Mouse (Mus musculus) spleen, embryonic (tissue): ENCODE data around the gene Fbxl4.

Experiments used
- CTCF ChIA-PET: fragments of 350-600 bp; sonication (Branson Sonifier 250); formaldehyde crosslinking; loops from one replicate; lab custom pipeline; 2022; lab: Charles Lee

The Fbxl4 gene

DNA sequence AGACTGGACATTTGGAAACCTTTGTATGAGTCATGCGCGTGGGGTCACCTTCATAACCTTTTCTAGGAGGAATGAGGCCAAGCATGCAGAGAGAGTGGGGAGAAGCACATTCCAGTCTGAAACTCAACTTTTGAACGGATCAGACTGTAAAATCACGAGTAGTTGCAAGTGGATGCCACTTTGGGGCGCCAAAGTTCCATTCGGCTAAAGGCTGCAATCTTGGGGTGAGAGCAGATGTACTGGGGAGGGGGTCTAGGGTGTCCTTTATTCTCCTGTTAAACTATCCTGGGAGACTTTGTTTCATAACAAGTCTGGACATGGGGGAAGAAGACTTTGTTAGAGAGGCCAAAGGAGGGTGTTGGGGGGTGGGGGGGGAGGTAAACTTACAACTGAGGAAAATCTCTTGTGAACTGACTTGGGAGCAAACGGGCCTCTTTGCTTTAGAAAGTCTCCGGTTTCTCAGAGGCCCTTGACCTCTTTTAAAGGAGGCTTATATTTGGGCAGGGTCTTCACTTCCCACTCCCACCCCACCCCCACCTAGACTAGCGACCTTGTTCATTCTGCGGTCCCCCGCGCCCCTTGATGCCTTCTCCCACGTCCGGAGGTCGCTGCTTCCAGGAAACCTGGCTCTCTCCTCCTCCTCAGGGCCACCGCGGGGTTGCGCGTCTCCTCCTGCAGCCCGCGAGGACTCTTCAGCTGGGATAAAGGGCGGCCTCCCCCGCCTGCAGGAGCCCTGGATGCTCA lies 119.8 kb downstream of the Fbxl4 start:
- CTCF ChIA-PET: no interaction called here

- CTCF ChIA-PET: no interaction called here
Observed at GRCm38 (mm10) chr4:22477711-22478230, 120.4 kb downstream of the Fbxl4 start.

- CTCF ChIA-PET: no interaction called here
Observed at GRCm38 (mm10) chr4:22478488-22479367, 121.4 kb downstream of the Fbxl4 start.

- CTCF ChIA-PET: no interaction called here
Observed at GRCm38 (mm10) chr4:22479368-22480090, 122.2 kb downstream of the Fbxl4 start.

DNA sequence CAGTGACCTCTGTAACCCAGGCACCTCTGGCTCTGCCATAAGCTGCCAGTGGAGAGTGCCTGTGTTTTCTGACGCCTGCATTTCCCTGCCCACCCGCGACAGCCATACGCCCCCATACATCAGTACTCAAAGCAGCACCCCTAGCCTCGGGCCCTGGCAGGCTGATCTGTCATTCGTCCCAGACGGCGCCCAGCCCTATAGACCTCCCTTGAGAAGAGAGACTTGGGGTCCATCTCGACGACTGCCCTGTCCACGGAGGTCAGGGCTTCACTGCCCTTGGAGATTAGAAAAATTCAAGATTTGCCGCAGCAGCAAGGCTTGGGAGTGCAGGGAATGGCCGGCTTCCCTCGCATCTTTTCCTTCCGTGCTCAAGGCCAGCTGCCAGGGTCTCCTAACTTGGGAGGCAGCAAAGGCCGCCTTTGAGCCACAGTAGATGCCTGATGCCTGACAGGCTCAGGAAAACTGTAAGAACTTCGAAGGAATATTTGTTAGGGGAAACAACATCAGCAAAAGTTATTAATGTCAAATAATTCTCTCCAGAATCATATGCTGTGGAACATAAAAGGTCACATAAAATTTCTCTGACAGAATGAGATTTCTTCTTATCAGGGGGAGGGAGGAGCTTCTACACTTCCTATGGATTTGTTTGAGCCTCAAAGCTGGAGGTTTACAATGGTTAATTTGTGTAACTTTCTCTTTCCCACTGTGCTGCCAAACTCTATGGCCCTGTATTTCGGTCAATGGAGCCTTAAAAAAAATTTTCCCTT lies 122.9 kb downstream of the Fbxl4 start:
- CTCF ChIA-PET: no interaction called here

- CTCF ChIA-PET: no interaction called here
Observed at GRCm38 (mm10) chr4:22480858-22481205, 123.5 kb downstream of the Fbxl4 start.

DNA sequence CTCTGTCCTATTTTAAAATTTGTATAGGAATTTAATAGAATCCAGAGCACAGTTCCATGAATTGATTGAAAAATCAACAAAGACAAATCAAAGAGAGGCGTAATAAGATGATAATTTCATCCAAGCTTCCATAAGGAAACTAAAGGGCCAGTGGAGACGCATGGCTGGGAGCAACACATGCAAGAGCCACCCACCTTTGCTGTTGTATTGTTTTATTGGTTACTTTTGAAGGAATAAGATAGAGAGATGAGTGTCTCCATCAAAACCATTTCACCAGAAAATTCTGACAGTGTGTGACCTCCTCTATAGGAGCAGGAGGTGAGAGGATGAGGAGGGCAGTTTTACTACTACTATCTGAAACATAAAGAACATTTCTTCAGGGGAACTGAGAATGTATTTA lies 124.8 kb downstream of the Fbxl4 start:
- CTCF ChIA-PET: no interaction called here

- CTCF ChIA-PET: interaction anchor here (0.7 kb wide), 1 partner anchor 102 kb away, joined by 24 read pairs; no protein-coding TSS in a partner anchor
Observed at GRCm38 (mm10) chr4:22482756-22483280, 125.5 kb downstream of the Fbxl4 start.

- CTCF ChIA-PET: no interaction called here
Observed at GRCm38 (mm10) chr4:22483548-22483947, 126.2 kb downstream of the Fbxl4 start.
